Mouse (Mus musculus) megakaryocyte-erythroid progenitor cell, adult 5-6 weeks (primary cell): ENCODE data around the gene Srebf2. TPM values are rescaled to one million over a fixed set of nuclear protein-coding genes. Genes with fewer than 3 reads are reported as not detected.

ENCODE experiments used
- ATAC-seq: replicated peaks from 2 replicates; pipeline ENCODE4 v1.8.0; 2016; ENCODE audit warnings: mild to moderate bottlenecking, inconsistent platforms; ENCODE audit not compliant: severe bottlenecking, poor library complexity, low FRiP score, low TSS enrichment
- total RNA-seq, 2 experiments: library from RNA; stranded (forward) in 1 of 2; stranded (reverse) in 1 of 2; fragments of 200-1000, 215-1000 nt in 1 of 2; fragments of >200 nt in 1 of 2; fragmentation: Nextera tagmentation in 1 of 2; gene quantifications; 2 replicates each; pipeline ENCODE4 v1.2.3; 2014 to 2017

The Srebf2 gene
- total RNA-seq, 2 experiments from 2014 or later, result 24.7 to 41.0 TPM

DNA sequence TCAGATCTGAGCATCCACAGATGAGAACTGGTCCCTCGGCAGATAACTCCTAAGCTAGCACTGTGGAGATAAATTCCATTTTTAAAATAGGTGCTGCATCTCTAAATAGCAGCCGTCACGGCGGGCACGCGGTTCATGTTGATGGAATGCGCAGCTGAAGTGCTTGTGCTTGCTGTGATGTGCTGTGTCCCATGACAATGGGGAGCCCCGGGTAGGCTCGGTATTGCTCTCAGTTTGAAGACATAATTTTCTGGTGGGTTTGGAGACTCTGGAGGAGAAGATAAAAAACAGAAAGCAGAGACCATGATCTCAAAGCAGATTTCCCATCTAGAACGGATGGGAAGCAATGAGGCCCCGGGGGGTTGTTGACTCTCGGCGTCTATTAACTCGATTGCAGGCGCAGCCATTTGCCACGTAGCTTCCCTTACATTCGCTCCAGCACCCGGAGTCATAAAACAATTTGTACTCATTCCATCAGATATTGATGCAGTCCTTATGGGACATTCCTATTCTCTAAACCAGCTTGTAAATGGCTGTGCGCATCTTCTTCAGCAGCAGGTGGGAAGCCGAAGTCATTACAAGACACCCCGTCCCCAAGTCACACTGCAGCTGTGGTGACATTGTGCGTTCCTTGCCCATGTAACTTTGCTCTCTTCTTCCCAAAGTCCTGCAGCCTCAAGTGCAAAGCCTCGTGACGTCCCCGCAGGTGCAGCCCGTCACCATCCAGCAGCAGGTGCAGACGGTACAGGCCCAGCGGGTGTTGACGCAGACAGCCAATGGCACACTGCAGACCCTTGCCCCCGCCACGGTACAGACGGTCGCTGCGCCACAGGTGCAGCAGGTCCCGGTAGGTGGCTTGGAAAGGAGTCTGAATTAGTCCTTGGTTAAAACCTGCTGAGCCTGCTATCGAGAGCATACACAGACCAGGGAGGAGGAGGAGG lies 23.7 kb downstream of the Srebf2 start:
- no peak for ATAC-seq

DNA sequence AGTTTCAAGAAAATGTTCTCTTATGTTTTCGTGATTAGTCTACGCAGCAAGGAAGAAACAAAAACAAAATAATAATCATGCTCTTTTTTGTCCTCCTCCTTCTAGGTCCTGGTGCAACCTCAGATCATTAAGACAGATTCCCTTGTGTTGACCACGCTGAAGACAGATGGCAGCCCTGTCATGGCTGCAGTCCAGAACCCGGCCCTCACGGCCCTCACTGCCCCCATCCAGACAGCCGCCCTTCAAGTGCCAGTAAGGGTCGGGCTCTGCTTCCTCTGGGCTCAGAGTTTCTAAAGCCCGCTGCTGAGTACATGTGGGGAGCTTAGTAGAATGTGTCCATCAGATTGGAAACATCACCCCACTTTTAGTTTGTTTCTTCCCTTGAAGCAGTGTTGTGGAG lies 25.7 kb downstream of the Srebf2 start:
- no peak for ATAC-seq

DNA sequence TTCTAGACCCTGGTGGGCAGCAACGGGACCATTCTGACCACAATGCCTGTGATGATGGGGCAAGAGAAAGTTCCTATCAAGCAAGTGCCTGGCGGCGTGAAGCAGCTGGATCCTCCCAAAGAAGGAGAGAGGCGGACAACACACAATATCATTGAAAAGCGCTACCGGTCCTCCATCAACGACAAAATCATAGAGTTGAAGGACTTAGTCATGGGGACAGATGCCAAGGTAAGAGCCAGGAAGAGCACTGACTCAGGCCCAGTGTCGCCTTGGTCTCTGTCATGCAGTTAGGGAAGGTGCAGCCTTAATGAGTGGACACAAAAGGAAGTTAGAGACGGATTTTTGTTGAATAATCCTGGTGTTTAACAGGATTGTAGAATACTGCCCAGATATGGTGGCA lies 28.1 kb downstream of the Srebf2 start:
- no peak for ATAC-seq

DNA sequence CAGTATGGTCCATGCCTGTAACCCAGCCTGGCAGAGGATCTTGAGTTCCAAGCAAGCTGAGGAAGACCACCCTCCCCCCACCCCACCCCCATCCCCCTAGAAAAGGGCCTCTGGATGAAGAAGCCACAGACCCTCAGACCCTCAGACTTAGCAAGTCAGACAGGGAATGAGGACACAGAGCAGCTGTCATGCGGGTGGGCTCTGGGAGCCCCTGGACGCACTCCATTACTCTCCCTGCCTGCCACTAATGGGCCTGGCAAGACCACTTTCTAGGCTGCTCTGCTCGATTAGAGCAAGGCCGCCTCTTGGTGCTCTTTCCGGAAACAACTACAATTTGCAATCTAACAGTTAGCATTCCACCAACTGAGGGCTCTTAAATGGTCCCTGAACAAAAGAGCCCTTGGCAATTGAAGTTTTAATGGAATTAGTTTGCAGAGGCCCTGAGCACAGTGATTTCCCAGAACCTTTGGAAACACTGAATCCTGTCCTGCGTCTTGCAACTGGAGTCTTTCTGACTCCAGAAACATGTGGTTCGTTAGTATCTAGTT lies 30.8 kb downstream of the Srebf2 start:
- no peak for ATAC-seq

DNA sequence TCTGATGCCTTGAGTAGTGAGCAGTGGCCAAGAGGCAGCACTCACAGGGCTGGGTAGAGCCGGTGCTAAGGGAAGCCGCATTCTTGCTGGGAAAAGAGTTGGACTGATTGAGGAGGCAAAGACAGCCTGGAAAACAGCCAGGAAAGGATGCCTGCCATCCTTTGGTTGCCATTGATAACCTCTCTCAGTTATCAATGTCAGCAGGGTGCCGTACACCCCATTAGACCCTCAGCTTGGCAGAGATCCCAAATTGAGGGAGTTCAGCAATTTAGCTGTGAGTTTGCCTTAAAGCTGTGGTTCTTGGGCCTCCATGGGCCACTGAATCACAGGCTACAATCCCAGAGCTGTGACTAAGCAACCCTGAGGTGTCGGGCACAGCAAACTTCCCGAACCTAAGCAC lies 34.1 kb downstream of the Srebf2 start:
- ATAC-seq, result peak; percentile 40

DNA sequence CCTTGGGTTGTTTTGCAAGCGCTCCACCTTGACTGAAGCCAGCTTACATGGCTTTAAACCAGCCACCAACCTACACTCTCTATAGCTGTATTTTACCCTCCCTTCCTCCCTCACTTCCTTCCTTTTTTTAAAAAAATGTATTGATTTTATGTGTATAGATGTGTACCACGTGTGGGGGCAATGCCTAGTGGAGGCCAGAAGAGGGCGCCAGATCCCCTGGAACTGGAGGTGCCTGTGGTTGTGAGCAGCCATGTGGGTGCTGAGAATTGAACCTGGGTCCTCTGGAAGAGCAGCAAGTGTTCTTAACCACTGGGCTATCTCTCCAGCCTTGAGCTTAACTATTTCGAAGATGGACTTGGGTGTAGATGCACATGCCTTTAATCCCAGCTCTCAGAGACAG lies 35.3 kb downstream of the Srebf2 start:
- no peak for ATAC-seq

DNA sequence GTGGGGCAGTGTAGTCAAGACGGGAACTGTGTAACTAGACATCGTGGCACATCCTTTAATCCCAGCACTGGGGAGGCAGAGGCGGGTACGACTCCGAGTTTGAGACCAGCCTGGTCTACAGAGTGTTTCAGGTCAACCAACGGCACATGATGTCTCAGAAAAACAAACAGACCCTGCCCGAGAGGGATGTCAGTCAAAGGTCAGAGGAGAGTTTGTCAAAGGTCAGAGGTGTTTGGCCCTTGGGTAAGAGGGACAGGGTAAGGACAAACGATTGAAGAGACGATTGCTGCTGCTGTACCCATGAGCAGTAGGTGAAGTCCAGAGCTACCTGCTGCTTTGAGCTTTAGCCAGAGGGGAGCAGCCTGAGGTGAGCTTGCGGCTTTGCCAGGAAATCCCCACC lies 36.6 kb downstream of the Srebf2 start:
- no peak for ATAC-seq

DNA sequence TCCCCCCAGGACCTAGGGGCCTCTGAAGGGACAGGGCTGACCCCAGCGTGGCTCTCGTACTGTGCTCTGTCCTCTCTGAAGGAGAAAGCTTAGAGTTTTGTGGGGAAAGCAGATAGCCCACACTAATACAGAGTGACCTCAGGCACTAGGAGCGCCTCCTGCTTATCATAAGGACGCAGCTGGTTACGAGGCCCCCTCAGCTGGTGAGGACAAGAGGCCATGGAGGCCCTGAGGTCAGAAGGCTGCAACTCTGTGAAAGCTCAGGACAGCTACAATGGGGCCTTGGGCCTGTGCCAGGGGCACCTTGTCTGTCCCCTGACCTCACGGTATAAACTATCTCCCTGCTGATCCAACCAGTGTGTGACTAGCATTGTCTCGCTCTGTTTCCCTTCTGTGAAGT lies 37.2 kb downstream of the Srebf2 start:
- ATAC-seq, result peak; percentile 28; the same call in 1 of the 2 replicates

DNA sequence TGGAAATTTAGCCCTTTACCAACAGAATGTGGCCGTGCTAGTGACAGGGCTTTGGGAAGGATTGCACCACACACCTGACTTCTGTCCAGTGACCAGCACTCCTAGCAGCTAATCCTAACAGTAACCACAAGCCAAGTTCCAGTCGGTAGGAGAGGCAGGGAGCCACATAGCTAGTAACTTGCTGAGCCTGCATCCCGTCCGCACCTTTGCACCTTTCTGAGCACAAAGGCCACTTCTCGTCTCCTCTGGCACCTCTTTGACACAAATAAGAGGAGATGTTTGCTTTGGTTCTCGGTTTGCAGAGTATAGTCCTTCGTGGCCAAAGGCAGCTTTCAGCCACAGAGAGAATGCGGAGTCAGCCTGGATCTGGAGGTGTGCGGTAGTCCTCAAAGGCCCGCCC lies 37.7 kb downstream of the Srebf2 start:
- no peak for ATAC-seq

DNA sequence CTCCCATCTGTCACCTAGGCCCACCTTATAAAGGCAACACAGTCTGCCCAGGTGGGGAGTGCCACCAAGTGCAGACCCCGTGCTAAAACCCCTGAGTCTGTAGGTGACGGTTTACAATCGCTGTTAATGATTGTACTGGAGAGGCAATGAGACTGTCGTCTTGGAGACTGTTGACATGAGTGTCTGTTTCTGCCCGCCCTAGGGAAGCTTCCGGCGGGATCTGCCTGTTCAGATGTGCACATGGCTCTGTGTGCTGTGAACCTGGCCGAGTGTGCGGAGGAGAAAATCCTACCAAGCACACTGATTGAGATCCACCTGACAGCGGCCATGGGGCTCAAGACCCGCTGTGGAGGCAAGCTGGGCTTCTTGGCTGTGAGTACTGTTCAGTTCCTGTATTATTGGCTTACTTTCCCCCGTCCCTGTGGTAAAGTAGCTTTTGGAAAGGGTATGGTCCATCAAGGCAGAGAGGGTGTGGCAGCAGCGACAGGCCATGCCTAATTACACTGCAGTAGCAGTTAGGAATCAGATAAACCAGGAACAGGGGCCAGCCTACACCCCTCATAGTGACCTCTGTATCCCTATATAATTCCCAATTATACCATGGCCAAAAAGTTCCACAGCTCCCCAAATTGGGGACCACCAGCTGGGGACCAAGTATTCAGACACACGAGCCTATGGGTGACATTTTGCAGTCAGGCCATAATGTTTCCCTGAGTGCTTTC lies 38.2 kb downstream of the Srebf2 start:
- ATAC-seq, result no peak

DNA sequence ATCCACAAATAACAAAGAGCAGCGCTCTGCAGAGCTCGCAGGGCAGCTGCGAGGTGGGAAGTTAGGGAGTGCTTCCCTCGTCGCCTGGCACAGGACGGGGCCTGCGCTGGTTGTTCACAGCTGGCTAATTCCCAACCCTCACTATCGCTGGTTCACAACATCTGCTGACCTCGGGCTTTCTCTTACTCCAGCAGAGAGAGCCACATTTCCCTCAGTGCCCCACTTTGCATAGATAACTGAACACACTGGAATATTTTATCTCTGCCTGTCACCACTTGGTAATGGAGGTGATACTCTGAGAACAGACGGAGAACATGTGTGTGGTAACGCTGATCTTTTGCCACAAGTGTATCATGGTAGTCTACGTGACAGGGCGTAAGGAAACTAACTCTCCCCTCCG lies 39.1 kb downstream of the Srebf2 start:
- peak; percentile 86 for ATAC-seq

DNA sequence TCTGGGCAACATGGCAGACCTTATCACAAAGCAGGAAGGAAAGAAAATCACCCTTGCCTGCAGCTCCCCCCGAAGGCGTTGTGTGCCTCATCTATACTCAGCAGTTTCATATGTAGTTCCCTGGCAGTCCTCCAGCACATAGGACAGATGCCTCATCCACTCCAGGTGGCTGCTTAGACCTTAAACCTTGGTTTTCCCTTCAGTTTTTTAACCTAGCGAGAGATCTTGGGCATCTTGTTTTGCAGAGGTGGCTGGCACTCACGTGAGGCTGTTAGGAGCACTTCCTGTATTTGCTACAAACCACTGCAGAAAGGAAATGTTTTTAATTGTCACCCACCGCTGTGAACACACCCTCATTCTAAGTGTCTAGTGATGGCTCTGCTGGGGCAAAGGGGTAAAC lies 40.0 kb downstream of the Srebf2 start:
- ATAC-seq, result peak; percentile 33; the same call in 1 of the 2 replicates

DNA sequence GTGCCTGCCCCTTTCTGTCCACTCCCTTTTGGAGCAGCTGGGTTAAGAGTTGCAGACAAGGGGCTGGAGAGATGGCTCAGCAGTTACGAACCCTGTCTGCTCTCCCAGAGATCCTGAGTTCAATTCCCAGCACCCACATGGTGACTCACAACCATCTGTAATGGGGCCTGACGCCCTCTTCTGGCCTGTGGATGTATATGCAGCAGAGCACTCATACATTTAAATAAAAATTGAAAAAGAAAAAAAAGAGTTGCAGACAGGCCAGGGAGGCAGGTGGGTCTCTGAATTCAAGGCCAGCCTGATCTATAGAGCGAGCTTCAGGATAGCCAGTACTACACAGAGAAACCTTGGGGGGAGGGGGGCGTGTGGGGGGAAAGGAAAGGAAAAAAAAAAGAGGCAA lies 40.4 kb downstream of the Srebf2 start:
- no peak for ATAC-seq

DNA sequence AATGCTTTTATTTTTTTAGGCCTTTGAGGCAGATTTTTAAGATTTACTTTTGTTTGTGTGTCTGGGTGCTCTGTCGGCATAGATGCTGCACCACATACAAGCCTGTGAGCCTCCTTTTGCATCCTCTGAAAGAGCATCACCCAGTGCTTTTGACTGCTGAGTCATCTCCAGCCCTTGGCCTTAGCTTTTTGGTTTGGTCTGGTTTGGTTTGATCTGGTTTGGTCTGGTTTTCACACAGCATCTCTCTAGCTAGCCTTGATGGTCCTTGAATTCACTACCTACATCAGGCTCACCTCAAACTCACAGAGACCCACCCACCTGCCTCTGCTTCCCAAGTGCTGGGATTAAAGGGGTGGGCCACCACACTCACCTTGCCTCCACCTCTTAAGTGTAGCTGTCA lies 40.9 kb downstream of the Srebf2 start:
- no peak for ATAC-seq

DNA sequence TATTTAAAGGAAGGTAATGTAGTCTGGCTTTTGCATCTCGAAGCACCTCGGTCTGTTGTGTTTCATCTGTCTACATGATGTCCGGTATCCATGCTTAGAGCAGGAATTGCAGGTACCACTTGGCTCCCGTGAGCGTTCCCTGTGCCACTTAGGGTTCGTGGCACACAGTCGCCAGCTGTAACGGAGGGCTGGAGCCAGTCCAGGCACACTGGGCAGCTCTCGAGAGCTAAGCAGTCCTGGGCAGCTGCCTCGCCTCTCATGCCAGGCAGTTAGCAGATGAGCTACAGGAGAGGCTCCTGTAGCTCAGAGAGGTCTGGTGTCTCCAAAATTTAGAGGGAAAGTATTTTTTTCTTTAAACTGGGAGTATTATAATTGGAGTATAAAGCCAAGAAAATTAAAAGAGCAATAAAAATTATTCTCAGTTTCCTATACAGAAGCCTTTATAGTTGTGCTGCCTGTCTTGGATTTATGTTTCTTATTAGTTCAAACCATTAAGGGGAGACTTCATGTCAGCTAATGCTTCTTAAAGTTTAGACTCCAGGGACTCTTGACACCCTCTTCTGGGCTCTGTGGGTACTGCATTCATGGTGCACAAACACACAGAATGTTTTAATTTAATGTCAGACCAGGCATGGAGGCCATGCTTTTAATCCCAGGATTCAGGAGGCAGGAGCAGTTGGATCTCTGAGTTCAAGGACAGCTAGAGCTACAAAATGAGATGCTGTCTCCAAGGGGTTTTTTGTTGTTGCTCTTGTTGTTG lies 41.7 kb downstream of the Srebf2 start:
- no peak for ATAC-seq

DNA sequence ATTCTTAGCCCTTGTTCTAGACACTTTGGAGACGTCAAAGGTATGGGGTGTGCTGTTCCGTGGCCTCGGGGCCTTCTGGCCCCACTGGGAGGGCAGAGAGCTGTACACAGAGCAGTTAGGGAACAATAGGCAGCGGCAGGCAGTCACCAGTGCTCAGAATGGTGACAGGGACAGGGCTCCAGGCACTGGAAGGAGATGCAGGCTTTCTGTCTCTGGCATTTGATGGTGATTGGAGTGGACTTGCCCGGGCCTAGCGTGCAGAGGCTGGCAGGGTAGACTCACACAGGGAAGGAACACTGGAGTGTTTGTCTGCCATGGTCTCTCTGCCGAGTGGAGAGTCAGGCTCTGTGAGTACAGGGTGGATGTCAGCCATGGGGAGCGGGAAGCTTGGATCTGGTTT lies 45.6 kb downstream of the Srebf2 start:
- no peak for ATAC-seq

DNA sequence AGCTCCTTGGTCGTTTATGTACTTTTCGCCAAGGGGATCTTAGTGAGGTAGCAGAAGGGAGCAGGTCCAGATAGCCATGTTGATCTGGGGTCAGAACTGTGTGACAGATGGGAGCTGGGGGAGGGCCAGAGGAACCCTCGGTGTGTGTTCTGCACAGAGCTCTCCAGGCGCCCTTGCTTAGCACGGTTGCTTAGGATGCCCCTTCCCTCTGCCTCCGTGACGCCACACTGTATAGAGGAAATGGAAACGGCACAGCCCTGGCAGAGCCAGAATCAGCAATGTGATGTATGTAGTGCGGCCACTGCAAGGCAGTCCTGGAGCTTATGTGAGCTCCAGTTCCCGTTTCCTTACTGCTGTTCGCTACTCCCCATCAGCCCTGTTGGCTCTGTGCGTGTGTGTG lies 49.3 kb downstream of the Srebf2 start:
- no peak for ATAC-seq

DNA sequence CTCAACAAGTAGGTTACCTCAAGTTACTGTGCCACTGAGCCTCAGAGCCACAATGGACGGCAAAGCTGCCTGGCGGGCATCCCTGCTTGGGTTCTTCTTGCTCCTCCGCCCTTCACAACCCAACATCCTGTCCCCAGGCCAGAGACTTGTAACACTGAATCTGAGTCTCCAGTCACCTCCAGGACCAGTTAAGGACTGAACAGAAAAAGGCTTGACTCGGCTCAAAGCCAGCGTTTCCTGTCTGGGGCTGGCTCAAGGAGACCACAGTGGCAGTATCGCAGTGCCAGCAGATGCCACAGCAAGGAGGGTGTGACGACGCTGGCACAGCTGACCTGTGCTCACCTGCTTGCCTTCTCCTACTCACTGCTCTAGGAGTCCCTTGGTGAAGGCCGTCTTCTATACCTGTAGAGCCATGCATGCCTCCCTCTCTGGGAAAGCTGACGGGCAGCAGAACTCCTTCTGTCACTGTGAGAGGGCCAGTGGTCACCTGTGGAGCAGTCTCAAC lies 50.3 kb downstream of the Srebf2 start:
- ATAC-seq, result peak; percentile 50

DNA sequence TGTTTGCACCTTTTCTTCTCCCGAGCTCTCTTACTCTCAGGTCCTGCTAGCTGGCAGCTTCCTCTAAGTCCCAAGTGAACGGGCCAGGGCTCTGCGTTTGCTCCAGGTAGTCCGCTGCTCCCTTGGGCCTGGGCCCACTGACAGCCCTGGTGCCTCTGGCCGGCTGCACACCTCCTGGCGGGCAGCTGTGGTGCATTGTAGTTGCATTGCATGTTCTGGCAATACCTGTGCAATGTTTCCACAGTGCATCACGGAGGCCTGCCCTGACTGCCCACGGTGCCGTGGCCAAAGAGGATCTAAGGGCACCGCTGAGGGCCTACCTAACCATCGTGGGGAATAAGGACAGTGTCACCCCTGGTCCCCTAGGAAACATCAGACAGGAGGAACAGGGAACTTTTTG lies 51.0 kb downstream of the Srebf2 start:
- ATAC-seq, result no peak

DNA sequence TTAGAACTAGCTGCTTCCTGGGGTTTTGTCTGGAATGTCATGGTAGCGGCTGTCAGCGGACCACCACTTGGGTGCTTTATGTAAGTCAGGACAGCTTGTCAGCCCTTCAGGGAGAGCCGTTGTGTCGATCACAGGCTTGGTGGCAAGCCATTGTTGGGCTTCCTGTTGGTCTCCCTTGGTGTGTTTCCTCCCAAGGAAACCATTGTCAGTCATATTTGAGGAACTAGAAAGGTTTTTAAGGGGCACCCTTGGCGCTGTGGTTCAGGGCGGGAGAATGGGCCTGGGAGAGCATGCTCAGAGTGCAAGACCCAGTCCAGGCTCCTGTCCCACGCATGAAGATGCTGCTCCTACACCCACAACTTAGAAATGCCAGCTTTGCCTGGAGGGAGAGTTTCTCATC lies 51.4 kb downstream of the Srebf2 start:
- no peak for ATAC-seq
